Mouse (Mus musculus) thymus, postnatal 0 days (tissue): Measurements from ENCODE around the gene Xpnpep2. TPM values are rescaled to one million over a fixed set of nuclear protein-coding genes. Genes with fewer than 3 reads are reported as not detected.

Experiments used
- DNase-seq: peaks from one replicate; pipeline ENCODE4 v3.0.0-alpha.2; 2015; ENCODE audit warnings: low spot score
- polyA plus RNA-seq: library from polyadenylated mRNA; unstranded; fragments of >200 nt; fragmentation: Nextera tagmentation; extraction: Ambion mirVana; gene quantifications from 2 replicates; pipeline ENCODE4 v1.2.1, GENCODE M21; 2015

Gene Xpnpep2
- polyA plus RNA-seq, 1 experiment from 2014 or later, result 0.55 TPM

DNA sequence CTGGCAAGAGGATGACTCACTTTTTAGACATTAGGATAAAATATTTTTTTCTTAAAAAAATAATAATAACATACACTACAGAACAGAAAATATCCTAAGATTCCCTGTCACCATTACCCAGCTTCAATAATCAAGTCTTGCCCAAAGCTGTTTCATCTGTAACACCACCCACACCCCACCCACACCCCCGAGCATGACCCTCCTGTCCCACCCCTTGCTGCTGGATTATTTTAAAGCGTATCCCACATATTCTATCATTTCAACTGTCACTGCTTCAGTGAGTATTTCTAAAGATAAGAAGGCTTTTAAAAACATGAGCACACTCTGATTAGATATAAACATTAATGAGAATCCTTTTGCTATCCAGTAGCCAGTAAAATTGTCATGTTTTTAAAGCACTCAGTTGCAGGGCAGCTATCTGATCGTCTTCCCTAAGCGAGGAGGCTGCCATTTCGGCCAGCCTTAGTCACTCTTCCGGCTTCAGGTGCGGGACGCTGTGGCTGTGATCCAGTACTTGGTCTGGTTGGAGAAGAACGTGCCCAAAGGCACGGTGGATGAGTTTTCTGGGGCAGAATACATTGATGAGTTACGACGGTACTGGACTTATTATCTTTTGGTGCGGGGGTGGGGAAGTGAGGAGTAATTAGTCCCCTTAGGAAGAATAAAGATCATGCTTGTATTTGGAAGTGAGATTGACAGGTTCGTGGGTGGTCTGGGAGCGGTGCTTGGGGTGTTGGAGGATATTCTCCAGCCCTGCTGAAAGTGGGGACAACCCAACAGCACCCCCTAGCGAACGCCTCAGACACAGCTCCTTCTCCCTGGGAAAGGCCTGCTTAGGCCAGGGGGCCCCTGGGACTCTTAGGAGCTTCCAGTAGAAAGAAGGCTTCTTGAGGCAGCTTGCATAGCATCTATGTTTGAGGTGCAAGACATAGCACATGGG, 15.9 kb downstream of the Xpnpep2 start:
- peak; percentile 60 for DNase-seq

GRCm38 (mm10) chrX:48126903-48127476, 18.5 kb downstream of the Xpnpep2 start:
- no peak for DNase-seq

- DNase-seq, result peak; percentile 35
These were observed 19.1 kb downstream of the Xpnpep2 start for GRCm38 (mm10) chrX:48127502-48128218.

DNA sequence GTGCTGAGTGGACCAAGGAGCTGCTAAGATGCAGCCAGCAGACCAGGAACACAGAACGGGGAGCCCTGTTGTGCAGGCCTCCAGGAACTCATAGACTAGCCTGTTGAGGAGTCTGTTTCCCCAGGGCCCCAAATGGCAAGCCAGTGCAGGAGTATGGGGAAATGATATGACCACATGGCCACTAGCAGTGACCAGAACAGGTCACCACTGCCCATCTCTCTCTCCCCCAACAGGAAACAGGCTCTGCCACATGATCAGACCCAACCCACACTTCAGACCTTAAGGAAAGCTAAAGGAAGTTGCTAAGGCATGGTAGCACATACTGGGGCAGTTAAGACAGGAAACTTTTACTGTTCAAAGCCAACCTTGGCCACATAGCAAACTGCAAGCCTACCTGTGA, 20.6 kb downstream of the Xpnpep2 start:
- DNase-seq, result no peak

DNA sequence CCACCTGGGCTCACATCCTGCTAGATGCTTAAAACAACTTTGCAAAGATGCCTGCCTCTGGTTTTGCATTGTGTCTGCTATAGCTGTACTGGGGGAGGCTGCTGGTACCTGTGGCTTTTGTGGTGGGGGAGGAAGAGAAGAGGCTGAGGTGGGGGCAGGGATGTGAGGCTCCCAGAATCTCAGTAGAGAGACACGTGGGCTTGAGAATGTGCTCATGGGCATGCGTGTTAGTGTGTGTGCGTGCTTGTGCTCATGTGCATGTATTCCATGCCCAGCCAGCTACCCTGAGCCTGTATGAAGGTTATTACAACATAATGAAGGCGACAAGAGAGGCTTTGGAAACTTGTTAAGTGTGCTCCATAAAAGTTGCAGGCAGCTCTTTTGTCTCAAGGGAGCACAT, 28.4 kb downstream of the Xpnpep2 start:
- DNase-seq, result peak; percentile 87

DNA sequence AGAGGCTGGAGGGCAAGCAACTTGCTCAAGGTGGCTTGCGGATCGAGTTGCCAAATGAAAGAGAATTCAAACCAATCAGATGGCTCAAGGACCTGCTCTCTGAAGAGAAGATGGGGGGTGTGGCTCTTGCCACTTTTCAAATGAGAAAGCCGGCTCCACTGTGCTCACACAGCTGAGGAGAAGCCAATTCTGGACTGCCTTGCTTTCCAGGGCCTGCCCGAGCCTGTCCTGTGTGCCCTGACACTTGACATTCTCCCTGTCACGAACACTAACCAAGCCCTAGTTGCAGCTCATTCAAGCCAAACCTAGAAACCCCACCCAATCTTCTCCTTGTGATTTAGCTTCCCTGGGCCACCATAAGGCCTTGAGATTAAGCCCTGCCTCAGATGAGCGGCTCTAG, 29.5 kb downstream of the Xpnpep2 start:
- peak; percentile 57 for DNase-seq

GRCm38 (mm10) chrX:48138539-48139275, 30.2 kb downstream of the Xpnpep2 start:
- DNase-seq, result no peak

DNA sequence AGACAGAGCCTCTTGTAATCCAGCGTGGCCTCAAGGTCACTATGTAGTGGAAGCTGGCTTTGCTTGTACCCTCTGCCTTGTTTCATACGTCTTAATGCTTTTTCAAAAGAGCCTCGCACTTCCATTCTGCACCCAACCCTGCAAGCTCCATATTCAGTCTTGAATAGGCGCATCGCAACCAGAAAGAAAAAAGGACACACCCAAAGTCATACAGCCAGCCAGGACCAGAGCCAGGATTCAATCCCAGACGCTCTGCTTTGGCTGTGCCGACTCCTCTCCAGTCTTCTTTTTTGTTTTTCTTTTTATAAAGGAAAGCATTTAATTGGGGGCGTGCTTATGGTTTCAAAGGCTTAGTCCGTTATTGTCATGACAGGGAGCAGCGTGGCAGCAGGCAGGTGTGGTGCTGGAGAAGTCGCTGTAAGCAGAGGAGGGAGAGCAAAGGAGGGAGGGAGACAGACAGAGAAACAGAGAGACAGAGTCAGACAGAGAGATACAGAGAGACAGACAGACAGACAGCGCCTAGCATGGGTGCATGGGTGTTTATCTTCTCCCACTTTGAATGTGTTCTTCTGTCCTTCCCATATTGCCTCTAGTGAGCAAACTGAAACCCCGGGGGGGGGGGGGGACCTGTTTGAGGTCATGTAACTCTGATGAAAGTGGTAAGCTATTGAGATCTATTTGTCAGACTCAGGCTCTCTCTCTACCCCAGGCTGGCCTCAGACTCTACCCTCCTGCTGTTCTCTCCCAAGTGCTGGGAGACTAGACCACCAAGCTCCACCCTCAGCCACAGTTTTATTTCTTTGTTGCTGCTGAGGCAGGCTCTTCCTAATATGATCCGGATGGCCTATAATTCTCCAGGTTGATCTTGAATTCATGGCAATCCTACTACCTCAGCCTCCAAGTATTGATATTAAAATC, 31.1 kb downstream of the Xpnpep2 start:
- DNase-seq, result peak; percentile 55

DNA sequence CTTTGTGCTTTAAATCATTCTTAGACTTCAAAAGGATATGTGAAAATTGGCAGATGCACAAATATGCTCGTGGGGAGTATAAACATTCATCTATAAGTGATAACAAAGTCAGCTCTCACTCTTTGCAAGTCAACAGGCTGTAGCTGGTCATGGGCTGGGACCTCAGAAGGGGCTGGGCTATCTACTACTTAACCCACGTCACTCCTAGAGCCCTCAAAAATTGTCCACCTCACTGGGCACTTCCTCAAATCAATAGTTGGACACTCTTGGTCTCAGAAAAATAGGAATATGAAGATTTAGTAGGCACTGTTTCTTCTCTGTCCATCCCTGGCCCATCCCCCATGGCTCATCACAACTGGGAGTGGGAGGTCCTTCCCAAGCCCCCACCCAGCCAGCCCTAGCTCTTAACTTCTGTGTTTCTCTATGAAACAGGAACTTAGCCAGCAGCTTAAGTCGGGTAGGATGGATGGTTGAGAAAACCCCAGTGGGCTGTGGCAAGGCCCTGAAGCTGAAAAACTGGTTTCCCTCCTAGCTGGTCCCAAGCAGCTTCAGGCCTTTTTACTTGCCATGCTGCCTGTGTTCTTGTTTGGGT, 31.9 kb downstream of the Xpnpep2 start:
- DNase-seq, result peak; percentile 27

- DNase-seq, result peak; percentile 86
These were observed 33.0 kb downstream of the Xpnpep2 start for GRCm38 (mm10) chrX:48141481-48141880.

DNA sequence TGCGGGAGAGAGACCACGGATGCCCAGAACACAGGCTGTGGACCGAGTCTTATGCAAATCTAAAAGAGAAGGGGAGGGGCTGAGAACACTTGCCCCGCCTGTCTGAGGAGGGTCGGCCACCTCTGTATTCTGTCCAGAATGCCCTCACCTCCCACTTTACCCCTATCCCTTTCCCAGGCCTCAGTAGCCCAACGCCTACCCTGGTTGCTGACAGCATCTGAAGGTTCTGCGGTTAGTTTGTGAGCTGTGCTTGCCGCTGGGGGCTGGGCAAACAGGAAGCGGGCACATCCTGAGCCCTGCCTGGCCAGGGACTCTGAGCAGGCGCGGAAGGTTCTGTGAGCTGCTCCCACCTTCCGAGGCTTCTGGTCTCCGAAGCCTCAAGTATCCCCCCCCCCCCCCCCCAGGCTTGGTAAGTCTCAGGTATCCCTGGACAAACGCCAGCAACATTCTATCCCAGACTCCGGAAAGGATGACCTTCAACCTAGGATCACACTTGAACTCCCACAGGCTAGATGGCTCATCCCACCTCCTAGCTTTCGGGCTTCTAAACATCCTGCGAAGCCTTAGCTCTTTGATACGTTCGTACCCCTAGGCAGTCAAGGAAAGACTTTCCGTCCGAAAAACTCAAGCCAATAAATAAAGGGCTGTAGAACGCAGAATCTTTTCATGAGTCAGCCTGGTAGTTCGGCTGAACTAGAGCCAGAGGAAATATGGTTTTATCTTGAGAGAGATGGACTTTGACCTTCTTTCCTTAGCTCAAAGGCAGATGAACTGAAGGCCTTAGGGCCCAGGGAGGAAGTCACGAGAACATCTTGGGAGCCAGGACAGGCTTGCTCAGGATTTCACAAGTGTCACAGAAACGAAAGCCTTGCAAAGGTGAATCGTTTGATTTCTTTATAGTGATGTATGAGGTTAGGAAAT, 35.1 kb downstream of the Xpnpep2 start:
- DNase-seq, result peak; percentile 79

DNA sequence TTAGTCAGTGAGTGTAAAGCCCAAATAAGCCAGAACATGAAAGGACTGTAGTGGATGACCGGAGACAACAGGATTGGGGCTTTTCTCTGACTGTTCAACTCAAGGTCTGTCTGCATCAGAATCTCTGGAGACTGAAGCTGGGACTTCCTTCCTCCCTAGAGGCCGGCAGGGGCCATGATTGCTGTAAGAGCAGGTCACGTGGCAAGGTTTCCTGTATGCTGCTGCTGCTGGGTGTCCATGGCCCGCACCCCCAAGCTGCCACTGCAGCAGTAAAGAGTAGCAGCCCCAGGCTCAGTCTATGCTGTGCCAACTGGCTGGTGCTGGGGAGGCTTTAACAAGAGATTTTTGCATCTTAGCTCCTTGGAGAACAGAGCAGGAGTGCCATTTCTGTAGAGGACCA, 37.7 kb downstream of the Xpnpep2 start, which contains the start of gene Sash3:
Gene Sash3 (plus strand): TSS at position 175 of the 400 bp plus-strand sequence.
- peak; percentile 81 for DNase-seq

GRCm38 (mm10) chrX:48147226-48147625, 38.7 kb downstream of the Xpnpep2 start:
- DNase-seq, result peak; percentile 39

DNA sequence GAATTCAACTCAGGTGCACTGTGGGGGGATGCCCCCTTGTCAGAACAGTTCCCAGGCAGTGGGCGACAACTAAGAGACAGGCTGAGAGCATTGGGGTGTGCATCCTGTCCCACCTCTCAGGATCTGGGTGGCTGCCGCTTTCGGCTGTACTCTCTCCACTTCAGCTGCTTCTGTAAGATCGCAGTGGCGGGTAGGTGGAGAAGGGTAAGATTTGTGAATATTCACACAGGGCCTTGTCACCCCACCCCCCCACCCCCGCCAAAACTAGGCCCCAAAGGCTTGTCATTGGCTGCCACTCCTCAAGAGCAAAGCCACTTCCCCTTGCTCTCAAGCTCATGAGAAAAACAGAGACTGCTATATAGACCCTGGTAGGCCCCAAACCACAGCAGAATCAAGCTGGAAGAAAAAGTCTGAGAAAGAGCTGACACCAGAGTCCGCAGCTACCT, 39.2 kb downstream of the Xpnpep2 start:
- DNase-seq, result peak; percentile 80

GRCm38 (mm10) chrX:48152106-48152505, 43.6 kb downstream of the Xpnpep2 start:
- DNase-seq, result no peak

- no peak for DNase-seq
These were observed 44.9 kb downstream of the Xpnpep2 start for GRCm38 (mm10) chrX:48153414-48153813.

- DNase-seq, result no peak
These were observed 45.4 kb downstream of the Xpnpep2 start for GRCm38 (mm10) chrX:48153949-48154348.

DNA sequence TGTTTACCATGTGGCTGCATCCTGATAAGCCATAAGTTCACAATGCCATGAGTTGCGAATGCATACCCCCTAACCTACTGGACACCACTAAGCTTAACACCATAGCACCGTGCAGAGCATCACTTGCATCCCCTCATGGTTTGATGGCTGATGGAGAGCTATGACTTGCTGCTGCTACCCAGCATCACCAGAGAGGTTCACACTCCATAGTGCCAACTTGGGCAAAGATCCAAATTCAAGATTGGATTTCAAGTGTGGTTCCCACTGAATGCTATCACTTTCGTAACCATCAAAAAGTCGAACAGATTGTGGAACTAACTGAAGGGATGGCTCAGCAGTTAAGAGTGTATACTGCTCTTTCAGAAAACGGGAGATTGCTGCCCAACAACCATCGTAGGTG, 47.0 kb downstream of the Xpnpep2 start:
- no peak for DNase-seq

- no peak for DNase-seq
These were observed 48.9 kb downstream of the Xpnpep2 start for GRCm38 (mm10) chrX:48157396-48157795.
